Comparison of ENCODE assay signal across 10 mouse cellular contexts in genomic region chr17:25518144-25518543, GRCm38 (mm10). TPM values are rescaled to one million over a fixed set of nuclear protein-coding genes. Genes with fewer than 3 reads are reported as not detected.
DNase-seq lines count a peak whose midpoint lies in the region; ATAC-seq lines count a peak whose summit lies in the region.
"Had no signal": no experiment of that assay in that cellular context is flagged by ENCODE, and none has a peak within 500 bp of the region (broad histone marks: within the 10 kb centered on the region; RNA-seq: fewer than 3 reads in every experiment).

No protein-coding gene starts in this region.

- H3K27ac ChIP-seq in kidney, embryonic 16.5 days (ENCODE audit: low read length), result no peak overlapping the region
- no peak overlapping the region for H3K27ac ChIP-seq in hindbrain, embryonic 12.5 days
- H3K27ac ChIP-seq in limb, embryonic 10.5 days, result peak overlapping the region; percentile 14; the same call in 1 of the 2 replicates
- no peak overlapping the region for H3K27ac ChIP-seq in stomach, embryonic 15.5 days
- H3K27ac ChIP-seq: liver, embryonic 13.5 days had no signal

- intact Hi-C loops in heart, postnatal 14 days (cut with DNase I), result no loop called here

- peak; percentile 30 for ATAC-seq in kidney, embryonic 16.5 days (ENCODE audit: low FRiP score, low TSS enrichment)
- peak; percentile 66 for ATAC-seq in hindbrain, embryonic 12.5 days (ENCODE audit: low FRiP score)
- ATAC-seq in stomach, embryonic 15.5 days (ENCODE audit: insufficient read depth, low FRiP score, low read depth), result peak; percentile 23; the same call in 1 of the 2 replicates

- H3K4me3 ChIP-seq in kidney, embryonic 16.5 days (ENCODE audit: low read length), result no peak overlapping the region
- H3K4me3 ChIP-seq in hindbrain, embryonic 12.5 days, result no peak overlapping the region
- no peak overlapping the region for H3K4me3 ChIP-seq in limb, embryonic 10.5 days
- no peak overlapping the region for H3K4me3 ChIP-seq in stomach, embryonic 15.5 days (replicated peaks)
- H3K4me3 ChIP-seq: liver, embryonic 13.5 days had no signal

- no peaks in the 10 kb centered on the region for H3K36me3 ChIP-seq in kidney, embryonic 16.5 days (ENCODE audit: insufficient read depth, low read length)
- no peaks in the 10 kb centered on the region for H3K36me3 ChIP-seq in hindbrain, embryonic 12.5 days
- no peaks in the 10 kb centered on the region for H3K36me3 ChIP-seq in limb, embryonic 10.5 days
- H3K36me3 ChIP-seq in stomach, embryonic 15.5 days, result no peaks in the 10 kb centered on the region
- H3K36me3 ChIP-seq: liver, embryonic 13.5 days had no signal

- H3K9me3 ChIP-seq in kidney, embryonic 16.5 days (ENCODE audit: low read length), result no peaks in the 10 kb centered on the region; the same call in 1 of the 2 replicates
- H3K9me3 ChIP-seq in hindbrain, embryonic 12.5 days (replicated peaks), result no peaks in the 10 kb centered on the region
- H3K9me3 ChIP-seq in limb, embryonic 10.5 days (replicated peaks), result no peaks in the 10 kb centered on the region
- no peaks in the 10 kb centered on the region for H3K9me3 ChIP-seq in stomach, embryonic 15.5 days
- H3K9me3 ChIP-seq: liver, embryonic 13.5 days had no signal

- no peak overlapping the region for H3K9ac ChIP-seq in kidney, embryonic 16.5 days (replicated peaks; ENCODE audit: low read length)
- no peak overlapping the region for H3K9ac ChIP-seq in hindbrain, embryonic 12.5 days
- H3K9ac ChIP-seq in stomach, embryonic 15.5 days, result no peak overlapping the region
- H3K9ac ChIP-seq: liver, embryonic 13.5 days had no signal

- 83% methylated on average over 17 of the region's 17 CpGs for WGBS in kidney, embryonic 16.5 days
- WGBS in hindbrain, embryonic 12.5 days, result 67% methylated on average over 17 of the region's 17 CpGs
- 93% methylated on average over 17 of the region's 17 CpGs for WGBS in limb, embryonic 10.5 days
- 76% methylated on average over 17 of the region's 17 CpGs for WGBS in stomach, embryonic 15.5 days

- H3K27me3 ChIP-seq in kidney, embryonic 16.5 days (ENCODE audit: insufficient read depth, low read length), result no peaks in the 10 kb centered on the region
- H3K27me3 ChIP-seq in hindbrain, embryonic 12.5 days, result no peaks in the 10 kb centered on the region
- peaks cover 18% of the 10 kb centered on the region; the same call in 1 of the 2 replicates for H3K27me3 ChIP-seq in limb, embryonic 10.5 days (ENCODE audit: low read depth, poor library complexity, severe bottlenecking)
- no peaks in the 10 kb centered on the region for H3K27me3 ChIP-seq in stomach, embryonic 15.5 days (replicated peaks)
- H3K27me3 ChIP-seq: liver, embryonic 13.5 days had no signal

- H3K4me1 ChIP-seq in kidney, embryonic 16.5 days (ENCODE audit: insufficient read depth, low read length), result no peaks in the 10 kb centered on the region
- H3K4me1 ChIP-seq in hindbrain, embryonic 12.5 days, result peaks cover 21% of the 10 kb centered on the region
- H3K4me1 ChIP-seq in limb, embryonic 10.5 days, result peaks cover 34% of the 10 kb centered on the region
- no peaks in the 10 kb centered on the region for H3K4me1 ChIP-seq in stomach, embryonic 15.5 days
- H3K4me1 ChIP-seq: liver, embryonic 13.5 days had no signal

- H3K4me2 ChIP-seq in kidney, embryonic 16.5 days (replicated peaks; ENCODE audit: low read depth, low read length), result no peak overlapping the region
- H3K4me2 ChIP-seq in hindbrain, embryonic 12.5 days (replicated peaks), result no peak overlapping the region
- no peak overlapping the region for H3K4me2 ChIP-seq in stomach, embryonic 15.5 days
- H3K4me2 ChIP-seq: liver, embryonic 13.5 days had no signal

- no peak for DNase-seq in kidney, postnatal 14 days
- no peak for DNase-seq in limb, embryonic 10.5 days (ENCODE audit: low spot score)
- no peak for DNase-seq in lung, postnatal 4 days
- no peak for DNase-seq in thymus, adult 18-20 months
- no peak for DNase-seq in heart, postnatal 14 days
- DNase-seq: liver, embryonic 13.5 days had no signal

RNA-seq across cellular contexts. Expression of gene Sstr5, which starts 21.1 kb away (rescaled TPM):
- 0.13 TPM in 1 of 2 replicates, not detected in the other for polyA plus RNA-seq in kidney, embryonic 16.5 days (2015; fragmentation: Nextera tagmentation; extraction: Ambion mirVana)
- 0.14 TPM in 1 of 2 replicates, not detected in the other for polyA plus RNA-seq in hindbrain, embryonic 12.5 days (2016; fragmentation: Nextera tagmentation; extraction: Ambion mirVana)
- 0.20 TPM in 1 of 2 replicates, not detected in the other for polyA plus RNA-seq in limb, embryonic 10.5 days (2016; fragmentation: Nextera tagmentation; extraction: Ambion mirVana)
- polyA plus RNA-seq in stomach, embryonic 15.5 days (2015; fragmentation: Nextera tagmentation; extraction: Ambion mirVana), result 0.32 and 0.37 TPM in 2 replicates
- total RNA-seq in heart, postnatal 14 days (2021), result not detected
- total RNA-seq: gastrocnemius, postnatal 4 days had no signal
- polyA plus RNA-seq: liver, embryonic 13.5 days had no signal

RNA-seq across cellular contexts. Expression of gene Sox8, which starts 52.3 kb away (rescaled TPM):
- polyA plus RNA-seq in kidney, embryonic 16.5 days (2015; fragmentation: Nextera tagmentation; extraction: Ambion mirVana), result 3.3 and 5.3 TPM in 2 replicates
- polyA plus RNA-seq in hindbrain, embryonic 12.5 days (2016; fragmentation: Nextera tagmentation; extraction: Ambion mirVana), result 11.8 and 12.7 TPM in 2 replicates
- polyA plus RNA-seq in limb, embryonic 10.5 days (2016; fragmentation: Nextera tagmentation; extraction: Ambion mirVana), result 11.1 and 13.1 TPM in 2 replicates
- polyA plus RNA-seq in stomach, embryonic 15.5 days (2015; fragmentation: Nextera tagmentation; extraction: Ambion mirVana), result 5.8 and 6.0 TPM in 2 replicates
- under 1 TPM; 0.56 to 0.67 TPM for total RNA-seq in heart, postnatal 14 days (2021)
